Mouse (Mus musculus) monocyte, adult 2 months (primary cell): Measurements from ENCODE around the gene Rps27a.
"Not testable (repeated sequence)": the region's sequence is repeated elsewhere in the genome, so short reads cannot be mapped to it uniquely, and the experiment has no call there.

Experiments
- DNase-seq, 2 experiments: peaks; one replicate each; pipeline ENCODE4 v3.0.0; 2022; ENCODE audit warnings: low spot score in 2 of 2, low read depth in 1 of 2

Rps27a gene

GRCm38 (mm10) chr11:29547752-29548503 lies at the start of gene Rps27a, which contains the start of gene Clhc1:
Gene Rps27a (minus strand): TSS chr11:29548109.
Gene Clhc1 (plus strand): TSS chr11:29547950.
- DNase-seq = peak; percentile 76 to 91

GRCm38 (mm10) chr11:29597159-29597558 lies 49.2 kb upstream of the Rps27a start:
- DNase-seq = no peak

- no peak for DNase-seq
Observed at GRCm38 (mm10) chr11:29595217-29595616, 47.3 kb upstream of the Rps27a start.

- no peak for DNase-seq
Observed at GRCm38 (mm10) chr11:29579610-29580009, 31.7 kb upstream of the Rps27a start.

- DNase-seq = no peak
Observed at GRCm38 (mm10) chr11:29572656-29573055, 24.7 kb upstream of the Rps27a start.

GRCm38 (mm10) chr11:29571536-29571935 lies 23.6 kb upstream of the Rps27a start:
- no peak for DNase-seq

GRCm38 (mm10) chr11:29563406-29563805 lies 15.5 kb upstream of the Rps27a start:
- DNase-seq = no peak

- no peak for DNase-seq
Observed at GRCm38 (mm10) chr11:29560990-29561389, 13.1 kb upstream of the Rps27a start.

GRCm38 (mm10) chr11:29560452-29560851 lies 12.5 kb upstream of the Rps27a start:
- DNase-seq = no peak

GRCm38 (mm10) chr11:29549425-29549778 lies 1.5 kb upstream of the Rps27a start:
- peak in 1 of 2 experiments; percentile 9 for DNase-seq

GRCm38 (mm10) chr11:29548504-29549424 lies 855 bp upstream of the Rps27a start:
- DNase-seq = no peak

GRCm38 (mm10) chr11:29547249-29547751 lies 609 bp downstream of the Rps27a start:
- no peak for DNase-seq

- DNase-seq = no peak
Observed at GRCm38 (mm10) chr11:29546762-29547161, 1.1 kb downstream of the Rps27a start.

GRCm38 (mm10) chr11:29546297-29546696 lies 1.6 kb downstream of the Rps27a start:
- DNase-seq = not testable (repeated sequence)

GRCm38 (mm10) chr11:29545150-29545752 lies 2.7 kb downstream of the Rps27a start:
- DNase-seq = not testable (repeated sequence)

- DNase-seq = no peak
Observed at GRCm38 (mm10) chr11:29544225-29544945, 3.5 kb downstream of the Rps27a start.

- DNase-seq = no peak
Observed at GRCm38 (mm10) chr11:29538201-29538600, 9.7 kb downstream of the Rps27a start.

- peak; percentile 4 to 28 for DNase-seq
Observed at GRCm38 (mm10) chr11:29525988-29526794, 21.7 kb downstream of the Rps27a start, which contains the start of gene Mtif2. Gene Mtif2 (plus strand): TSS chr11:29526408.

GRCm38 (mm10) chr11:29514682-29515412 lies 33.1 kb downstream of the Rps27a start, which contains the start of gene Prorsd1:
Gene Prorsd1 (minus strand): TSS chr11:29515033.
- DNase-seq = peak; percentile 77 to 85
